Mouse (Mus musculus): Measurements from ENCODE around the gene Cd4.
"Not testable (repeated sequence)": the region's sequence is repeated elsewhere in the genome, so short reads cannot be mapped to it uniquely, and the experiment has no call there.

The Cd4 gene

DNA sequence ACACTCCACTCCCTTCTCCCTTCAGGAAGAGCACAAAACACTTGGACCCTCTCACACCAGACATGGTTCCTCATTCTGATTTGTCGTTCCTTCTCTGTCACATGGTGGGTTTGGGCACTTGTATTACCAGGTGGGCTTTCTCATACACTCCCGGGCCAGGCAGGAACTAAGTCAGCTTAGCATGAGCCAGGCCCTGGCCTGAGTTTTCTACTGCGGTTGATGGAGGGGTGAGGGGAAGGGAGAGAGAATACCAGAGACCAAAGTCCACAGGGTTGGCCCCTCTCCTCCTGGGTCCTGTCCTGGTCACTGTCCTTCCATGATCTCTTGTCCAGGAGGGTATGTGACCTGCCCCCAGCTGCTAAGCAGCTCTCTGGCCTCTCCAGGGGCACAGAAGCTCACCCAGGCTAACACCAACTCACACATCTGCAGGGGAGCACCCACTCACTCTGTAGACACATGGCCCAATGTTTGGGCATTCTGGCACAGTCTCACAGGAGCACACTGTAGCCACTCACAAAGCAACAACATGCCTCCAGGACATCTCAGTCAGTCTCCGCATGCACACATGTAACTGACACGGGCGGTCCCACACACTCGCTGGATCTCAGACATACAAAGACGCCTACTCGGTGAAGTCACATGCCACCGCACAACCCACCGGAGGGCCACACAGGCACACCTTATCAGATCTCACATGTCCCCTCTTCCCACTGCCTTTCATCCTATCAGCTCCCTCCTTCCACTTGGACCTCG, 28.1 kb upstream of the Cd4 start:
- no peak for DNase-seq (ENCODE audit: low spot score in 2 of 2)

DNA sequence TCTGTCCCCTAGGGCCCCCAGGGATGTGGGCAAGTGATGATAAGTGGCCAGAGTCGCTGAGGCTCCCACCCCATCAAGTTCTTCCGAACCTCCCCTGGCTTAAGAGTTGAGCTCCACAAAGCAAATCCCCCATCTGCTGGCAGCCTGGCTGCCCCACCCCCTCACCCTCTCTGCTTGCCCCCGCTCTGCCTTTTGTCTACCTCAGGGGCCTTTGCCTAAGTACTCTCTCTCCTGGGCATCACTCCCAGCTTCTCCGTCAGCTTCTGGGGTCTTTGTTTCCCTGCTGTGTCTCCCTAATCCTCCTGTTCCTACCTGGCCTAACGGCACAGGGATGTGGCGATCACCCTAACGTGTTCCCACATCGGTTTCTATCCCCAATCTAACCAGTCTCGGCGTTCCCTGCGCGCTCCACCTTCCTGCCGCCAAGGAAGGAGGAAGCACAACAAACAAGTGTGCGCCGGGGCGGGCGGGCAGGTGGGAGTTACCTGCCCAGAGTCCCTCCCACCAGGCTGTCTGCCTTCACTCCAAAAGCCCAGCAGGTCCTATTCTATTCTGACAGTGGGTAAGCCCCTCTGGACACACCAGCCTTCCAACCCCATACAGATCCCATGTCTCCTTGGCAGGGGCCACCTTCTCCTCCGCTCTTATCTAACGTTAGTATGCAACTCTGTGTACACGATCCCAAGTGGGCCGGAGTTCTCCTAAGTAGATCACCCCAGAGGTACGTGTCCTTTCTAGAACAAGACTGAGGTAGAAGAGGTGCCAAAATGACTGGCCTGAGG, 27.3 kb upstream of the Cd4 start:
- DNase-seq (ENCODE audit: low spot score in 2 of 2): no peak

DNA sequence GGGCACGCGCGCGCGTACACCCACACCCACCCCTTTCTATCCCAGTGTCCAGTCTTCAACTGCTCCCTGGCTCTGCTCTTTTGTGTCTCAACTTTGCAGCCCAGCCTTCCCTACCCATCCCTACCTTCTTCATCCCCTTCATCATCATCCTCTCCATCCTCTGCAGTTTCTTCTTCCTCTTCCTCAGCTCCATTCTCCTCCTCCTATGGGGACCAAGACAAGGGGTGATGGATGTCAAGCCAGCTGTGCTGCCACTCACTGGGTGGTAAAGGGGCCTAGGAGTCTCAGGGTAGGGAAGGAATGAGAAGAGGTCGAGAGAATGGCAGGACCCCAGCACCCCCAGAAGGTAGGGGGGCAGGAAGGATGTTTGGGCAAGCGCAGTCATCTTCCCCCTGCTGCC, 26.5 kb upstream of the Cd4 start:
- DNase-seq (ENCODE audit: low spot score in 2 of 2): no peak

DNA sequence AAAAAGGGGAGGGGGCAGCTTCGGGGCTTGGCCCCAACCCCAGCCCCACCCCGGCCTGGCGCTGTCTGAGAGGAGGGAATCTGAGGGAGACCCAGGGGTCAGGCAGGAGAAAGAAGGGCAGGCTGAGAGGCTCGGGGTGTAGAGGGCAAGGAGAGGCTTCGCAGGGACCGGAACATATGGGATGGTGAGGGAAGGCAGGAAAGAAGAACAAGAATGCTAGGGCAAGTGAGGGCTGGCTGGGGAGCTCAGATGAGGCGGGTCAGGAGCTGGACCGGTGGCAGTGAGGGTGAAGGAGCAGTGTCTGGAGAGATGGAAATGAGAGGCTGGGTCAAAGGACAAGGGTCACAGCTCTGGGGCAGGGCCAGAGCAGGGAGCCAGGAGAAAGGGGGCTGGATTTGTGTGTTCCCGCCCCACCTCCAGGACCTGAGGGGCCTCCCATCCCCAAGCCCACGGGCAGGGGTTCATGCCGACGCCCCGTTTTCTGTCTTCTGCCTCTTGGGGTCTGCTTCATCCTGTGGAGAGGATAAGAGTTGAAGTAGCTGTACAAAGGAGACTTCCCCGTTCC, 25.8 kb upstream of the Cd4 start:
- DNase-seq (ENCODE audit: low spot score in 2 of 2): no peak

DNA sequence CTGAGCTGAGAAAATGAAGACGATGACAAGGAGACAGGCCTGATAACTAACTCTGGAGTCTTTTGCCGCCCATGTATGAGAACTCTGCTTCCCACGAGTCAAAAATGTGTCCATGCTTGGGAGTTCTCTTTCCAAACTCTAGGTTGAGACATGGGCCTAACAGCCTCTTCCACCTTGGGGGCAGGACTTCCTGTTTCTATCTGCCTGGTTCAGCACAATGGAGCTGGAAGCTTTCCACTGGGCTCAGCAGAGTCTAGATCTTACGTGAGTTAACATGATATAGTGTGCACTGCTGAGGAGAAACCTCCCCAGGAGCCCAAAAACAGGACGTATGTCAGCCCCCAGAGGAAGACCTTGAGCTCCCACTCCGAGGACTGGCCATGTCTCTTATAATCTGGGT, 25.2 kb upstream of the Cd4 start:
- DNase-seq (ENCODE audit: low spot score in 2 of 2): no peak

DNA sequence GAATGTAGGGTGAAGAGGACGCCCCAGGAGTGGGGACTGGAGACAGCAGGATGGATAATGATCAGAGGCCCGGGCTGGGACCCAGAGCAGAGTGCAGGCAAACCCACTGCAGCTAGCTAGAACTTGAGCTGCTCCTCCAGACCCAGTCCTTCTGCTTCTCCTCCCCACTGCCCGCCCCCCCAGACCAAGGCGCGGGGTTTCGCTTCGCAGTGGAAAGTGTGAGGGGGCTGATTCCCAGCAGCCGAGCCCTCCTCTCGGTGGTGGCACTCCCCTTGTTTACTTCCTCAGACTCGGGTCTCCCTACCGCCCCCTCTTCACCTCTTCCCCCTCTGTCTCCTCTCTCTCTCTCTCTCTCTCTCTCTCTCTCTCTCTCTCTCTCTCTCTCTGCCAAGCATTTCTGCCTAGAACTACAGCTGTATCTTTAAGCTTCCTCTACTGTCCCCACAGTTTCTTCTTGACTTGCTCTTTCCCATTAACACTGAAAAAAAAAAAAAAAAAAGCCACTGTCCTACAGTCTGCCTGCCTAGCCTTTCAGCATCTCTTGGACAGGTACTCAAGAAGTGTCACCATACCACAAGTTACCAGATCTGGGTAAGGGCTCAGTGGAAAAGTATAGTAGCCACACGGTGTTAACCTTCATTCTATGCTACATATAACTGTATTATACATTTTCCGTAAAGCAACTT, 23.7 kb upstream of the Cd4 start, which contains the start of gene Lag3:
TSS of gene Lag3 (minus strand) at position 173 of the 686 bp plus-strand sequence.
- no peak for DNase-seq (ENCODE audit: low spot score in 2 of 2)

DNA sequence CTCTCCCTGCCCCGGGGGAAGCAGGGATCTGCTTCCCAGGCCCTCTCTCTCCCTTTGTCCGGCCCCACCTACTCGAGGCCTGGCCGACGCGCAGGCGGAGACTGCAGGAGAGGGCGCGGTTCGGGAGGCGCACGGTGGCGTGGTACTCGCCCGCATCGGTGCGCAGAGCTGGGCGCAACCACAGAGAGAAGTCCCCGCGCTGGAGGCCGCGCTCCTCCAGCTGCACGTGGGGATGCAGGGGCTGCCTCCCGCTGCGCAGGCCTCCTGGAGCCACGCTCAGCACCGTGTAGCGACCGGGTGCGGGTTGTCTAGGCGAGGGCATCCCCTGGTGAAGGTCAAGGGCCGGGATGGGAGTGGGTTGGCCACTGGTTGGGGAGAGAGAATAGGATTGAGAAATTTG, 22.0 kb upstream of the Cd4 start:
- no peak for DNase-seq (ENCODE audit: low spot score in 2 of 2)

DNA sequence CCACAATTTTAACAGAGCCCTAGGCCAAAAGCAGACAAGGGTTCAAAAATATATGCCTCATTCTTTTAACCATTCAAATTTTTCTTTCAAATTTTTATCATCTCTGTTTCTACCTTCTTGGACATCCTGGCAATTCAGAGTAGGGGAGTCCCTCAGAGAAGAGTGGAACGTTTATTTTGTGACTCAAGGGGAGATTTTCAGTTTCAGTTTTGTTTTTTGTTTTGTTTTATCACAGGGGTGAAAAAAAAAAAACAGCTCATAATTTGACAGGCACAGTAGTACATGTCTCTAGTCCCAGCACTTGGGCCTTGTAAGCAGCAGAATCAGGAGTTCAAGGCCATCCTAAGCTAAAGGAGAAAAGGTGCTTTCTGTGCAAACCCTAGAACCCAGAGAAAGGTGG, 19.7 kb upstream of the Cd4 start:
- DNase-seq (ENCODE audit: low spot score in 2 of 2): no peak

DNA sequence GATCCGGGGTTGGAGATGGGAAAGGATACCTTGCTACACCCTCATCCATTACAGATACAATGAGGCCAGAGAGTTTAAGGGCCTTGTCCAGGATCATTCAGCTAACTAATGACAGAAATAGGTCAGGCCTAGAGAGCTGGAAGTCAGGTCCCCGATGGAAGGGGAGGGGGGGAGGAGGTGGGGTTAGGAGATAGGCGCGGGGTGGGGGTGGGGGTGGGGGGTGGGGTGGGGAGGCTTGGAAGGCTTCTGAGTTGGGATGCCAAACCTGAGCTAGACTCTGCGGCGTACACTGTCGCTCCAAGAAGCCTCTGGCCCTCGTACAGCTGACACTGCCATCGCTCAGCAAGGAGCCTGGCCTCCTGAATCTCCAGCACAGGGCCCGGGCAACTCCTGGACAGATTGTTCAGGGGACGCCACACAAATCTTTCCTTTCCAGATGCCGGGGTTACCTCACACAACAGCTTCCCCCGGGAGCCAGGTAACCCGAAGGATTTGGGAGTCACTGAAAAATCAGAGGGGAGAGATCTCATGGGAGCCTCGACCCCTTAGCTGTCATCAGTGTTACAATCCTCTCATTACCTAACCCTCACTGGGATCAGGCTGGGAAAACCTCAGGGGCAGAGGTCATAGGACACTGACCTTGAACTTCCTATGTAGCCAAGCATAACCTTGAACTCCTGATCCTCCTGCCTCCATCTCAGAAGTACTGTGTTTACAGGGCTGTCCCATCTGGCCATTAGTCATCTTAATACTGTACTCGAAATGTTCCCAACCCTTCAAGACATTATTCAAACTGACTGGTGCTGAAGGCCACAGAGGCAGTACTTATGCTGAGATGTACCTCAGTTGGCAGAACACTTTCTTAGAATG, 17.2 kb upstream of the Cd4 start:
- no peak for DNase-seq (ENCODE audit: low spot score in 2 of 2)

DNA sequence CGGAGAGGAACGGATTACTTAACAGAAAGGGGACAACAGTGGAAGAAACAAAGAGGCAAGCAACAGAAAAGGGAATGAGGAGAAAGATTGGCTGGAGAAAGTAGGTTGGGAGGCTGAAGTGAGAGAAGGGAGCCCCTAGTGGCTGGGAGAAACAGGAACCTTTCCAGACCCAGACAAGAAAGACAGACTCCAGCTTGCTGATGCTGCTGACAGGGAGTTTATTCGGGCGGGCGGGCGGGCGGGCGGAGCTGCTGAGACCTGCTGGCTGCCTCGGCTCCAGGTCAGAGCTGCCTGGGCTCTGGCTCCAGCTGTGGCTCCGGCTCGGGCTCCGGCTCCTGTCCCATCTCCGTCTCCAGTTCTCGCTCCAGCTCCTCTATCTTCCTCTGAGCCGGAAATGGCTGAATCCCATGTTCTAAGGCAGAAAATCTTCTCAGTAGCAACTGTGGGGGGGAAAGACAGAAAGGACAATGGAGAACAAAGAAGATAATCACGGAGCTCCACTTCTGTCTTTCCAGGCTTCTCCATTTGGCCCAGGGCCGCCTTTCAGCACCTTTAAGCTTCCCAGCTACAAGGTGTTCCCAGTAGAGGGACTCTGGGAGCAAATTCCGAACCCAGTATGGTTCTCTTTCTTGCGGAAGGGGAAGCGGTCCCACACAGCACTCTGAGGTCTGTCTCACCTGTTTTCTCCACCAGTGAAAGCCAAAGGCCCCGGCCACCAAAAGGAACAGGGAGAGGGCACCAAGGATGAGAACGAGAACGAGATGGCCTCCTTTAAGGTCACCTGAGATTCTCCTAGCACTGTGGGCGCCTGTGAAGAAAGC, 16.4 kb upstream of the Cd4 start:
- DNase-seq (ENCODE audit: low spot score in 2 of 2): no peak

DNA sequence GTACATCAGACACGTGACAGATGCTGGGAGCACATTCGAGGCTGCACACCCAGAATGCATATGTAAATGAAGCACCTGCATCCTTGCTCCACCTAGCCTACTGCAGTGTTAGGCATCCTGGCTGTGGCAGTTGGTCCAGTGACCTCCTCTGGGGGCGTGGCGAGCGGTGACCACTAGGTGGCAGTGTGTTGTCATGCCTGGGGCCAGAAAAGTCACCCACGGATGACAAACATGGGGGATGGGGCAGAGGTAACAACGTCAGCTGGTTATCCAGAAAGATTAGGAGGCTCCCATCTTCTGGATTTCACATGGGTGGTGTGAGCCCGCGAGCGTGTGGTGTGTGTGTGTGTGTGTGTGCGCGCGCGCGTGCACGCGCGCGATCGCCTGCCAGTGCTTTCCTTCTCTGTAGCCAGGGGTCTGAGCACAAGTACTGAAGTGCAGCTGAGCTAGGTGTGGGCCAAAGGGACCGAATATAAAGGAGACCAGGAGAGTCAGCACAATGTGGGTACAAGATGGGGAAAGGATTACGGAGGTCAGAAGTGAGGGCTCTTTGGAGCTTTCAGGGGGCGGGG, 15.6 kb upstream of the Cd4 start:
- peak; percentile 90 to 96 for DNase-seq (ENCODE audit: low spot score in 2 of 2)

DNA sequence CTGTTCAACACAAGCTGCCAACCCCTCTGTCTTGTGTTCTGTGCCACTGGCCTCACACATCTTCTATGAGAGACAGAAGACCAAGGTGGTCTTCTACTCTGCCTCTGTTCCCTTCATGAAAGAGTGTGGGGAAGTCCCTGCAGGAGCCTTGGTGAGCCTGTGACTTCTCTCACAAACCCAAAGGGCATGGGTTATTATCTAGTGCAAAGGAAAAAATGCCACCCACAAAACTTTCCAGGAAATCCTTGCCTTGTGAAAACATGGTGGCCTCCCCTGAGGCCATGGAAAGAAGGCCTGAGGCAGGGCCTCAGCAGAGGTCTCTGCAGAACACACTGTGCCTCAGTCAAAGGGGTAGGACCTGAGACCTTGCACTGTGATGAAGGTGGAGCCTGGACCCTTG, 13.8 kb upstream of the Cd4 start:
- DNase-seq (ENCODE audit: low spot score in 2 of 2): no peak

DNA sequence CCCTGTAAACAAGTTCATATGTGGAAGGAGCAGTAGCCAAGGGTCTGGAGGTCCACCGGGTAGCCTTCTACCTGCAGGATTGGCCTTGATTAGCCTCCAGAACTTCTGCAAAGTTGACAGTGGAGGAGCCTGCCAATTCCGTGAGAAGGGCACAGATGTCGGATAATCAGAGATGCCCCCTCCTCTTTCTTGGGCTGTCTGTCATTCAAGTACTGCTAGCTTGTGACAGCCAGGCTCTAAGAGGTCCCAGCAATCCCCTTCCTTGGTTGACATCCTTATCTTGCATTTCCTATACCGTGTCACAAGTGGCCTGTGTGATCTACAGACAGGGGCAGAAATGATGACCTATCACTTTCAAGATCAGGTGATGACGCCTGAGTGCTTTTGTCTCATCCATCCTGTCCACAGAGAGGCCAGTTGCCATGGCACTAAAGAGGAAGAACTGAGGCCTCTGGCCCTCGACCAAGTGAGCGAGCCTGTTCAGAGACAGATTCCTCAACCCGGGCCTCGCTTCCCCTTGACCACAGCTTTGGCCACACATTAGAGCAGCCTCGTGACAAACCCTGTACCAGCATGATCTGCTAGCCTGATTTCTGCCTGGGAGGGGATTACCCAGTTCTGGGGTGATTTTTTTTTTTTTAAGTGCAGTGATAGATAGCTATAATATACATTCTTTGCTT, 12.9 kb upstream of the Cd4 start:
- DNase-seq (ENCODE audit: low spot score in 2 of 2): no peak

DNA sequence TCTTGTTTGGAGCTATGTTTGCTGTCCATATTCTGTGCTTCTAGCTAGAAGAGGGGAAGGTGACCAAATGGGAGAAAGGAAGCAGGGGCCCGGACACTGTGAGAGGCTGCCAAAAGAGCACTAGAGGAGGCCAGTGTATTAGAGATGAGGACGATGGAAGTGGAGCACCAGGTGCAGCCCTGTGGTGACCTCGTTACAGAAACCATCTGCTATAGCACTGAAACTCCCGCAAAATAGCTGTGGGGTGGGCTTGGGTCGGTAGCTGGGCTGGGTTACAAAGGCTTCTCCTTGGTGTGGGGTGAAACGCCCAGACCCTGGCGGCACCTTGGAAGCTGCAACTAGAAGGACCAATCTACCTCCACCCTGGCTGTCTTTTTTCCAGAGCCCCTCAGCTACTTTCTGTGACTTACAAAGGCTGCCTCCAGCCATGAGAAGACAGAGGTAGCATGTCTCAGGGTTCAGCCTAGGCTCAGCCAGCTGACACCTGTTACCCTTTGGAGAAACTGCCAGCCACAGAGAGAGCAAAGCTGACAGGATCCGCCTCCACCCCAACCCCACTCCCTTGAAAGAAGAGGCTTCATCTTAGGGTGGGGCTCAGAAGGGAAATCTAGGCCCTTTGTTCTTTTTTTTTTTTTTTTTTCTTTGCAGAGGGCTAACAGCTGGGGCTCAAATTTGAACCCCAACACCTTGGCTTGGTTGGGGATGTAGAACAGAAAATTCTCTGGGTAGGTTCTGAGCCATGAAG, 12.2 kb upstream of the Cd4 start:
- no peak for DNase-seq (ENCODE audit: low spot score in 2 of 2)

DNA sequence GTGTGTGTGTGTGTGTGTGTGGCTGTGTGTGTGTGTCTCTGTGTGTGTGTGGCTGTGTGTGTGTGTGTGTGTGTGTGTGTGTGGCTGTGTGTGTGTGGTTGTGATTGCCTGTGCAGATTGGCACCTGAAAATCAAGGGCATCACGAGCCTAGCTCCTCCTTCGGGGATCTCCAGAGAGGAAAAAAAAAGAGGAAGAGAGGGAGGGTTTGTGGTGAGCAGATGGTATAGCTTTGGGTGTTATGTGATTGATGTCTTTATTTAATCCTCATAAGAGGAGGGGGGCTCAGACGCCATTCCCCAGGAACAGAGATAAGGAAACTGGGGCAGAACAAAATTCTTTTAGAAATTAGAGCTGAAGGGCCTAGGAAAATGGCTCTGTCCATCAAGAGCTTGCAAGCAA, 10.3 kb upstream of the Cd4 start:
- DNase-seq (ENCODE audit: low spot score in 2 of 2): no peak

DNA sequence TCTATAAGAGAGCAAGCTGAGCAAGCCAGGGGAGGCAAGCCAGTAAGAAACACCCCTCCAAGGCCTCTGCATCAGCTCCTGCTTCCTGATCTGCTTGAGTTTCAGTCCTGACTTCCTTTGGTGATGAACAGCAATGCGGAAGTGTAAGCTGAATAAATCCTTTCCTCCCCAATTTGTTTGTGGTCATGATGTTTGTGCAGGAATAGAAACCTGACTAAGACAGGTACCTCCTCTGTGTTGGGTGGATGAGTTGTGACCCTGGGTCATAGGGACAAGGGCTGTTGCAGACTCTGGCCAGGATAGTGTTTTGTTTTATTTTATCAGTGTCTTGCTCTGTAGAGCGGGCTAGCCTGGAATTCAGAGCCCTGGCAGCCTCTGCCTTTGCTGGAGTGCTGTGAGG, 6.1 kb upstream of the Cd4 start:
- DNase-seq (ENCODE audit: low spot score in 2 of 2): not testable (repeated sequence)

DNA sequence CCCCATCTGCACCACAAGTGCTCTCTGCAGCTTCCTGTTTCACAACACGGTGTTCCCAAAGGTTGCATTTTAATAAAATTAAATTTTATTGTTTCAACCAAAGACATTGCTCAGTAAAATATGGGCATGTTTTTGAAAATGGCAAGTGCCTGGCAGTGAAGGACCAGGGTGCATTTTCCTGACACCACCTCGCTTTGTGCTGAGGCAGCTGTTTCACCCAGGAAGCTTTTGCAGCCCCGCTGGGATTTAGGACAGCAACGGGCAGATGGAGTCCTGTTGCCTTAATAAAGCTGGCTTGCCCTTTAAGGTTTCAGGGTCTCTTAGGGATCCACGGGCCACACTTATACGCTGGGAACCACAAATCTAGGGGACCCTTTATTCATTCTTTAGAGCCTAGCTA, 3.0 kb upstream of the Cd4 start:
- no peak for DNase-seq (ENCODE audit: low spot score in 2 of 2)

DNA sequence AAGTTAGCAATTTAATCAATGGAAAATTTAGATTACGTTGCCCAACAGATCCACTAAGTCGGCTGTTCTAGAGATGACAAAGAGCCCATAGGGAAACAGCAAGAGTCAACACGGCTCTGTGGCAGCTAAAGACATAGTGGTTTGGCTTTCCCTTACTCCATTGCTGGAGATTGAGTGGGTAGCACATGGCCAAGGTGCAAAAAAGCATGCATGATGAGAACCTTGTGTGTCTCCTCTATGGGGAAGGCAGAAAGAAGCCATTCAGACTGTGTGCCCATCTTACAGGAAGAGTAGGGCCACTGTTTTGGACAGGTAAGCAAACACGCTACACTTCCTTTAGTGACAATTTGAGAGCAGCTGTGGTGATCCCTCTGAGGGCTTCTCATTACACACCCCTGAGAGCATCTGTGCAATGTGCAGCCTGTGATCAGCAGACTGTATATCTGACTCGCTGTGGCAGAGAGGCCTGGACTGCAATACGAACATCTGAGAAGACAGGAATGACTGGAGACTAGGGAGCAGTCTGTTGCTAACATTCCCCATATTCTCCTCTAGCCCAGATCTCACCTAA, 619 bp upstream of the Cd4 start:
- DNase-seq (ENCODE audit: low spot score in 2 of 2): no peak

DNA sequence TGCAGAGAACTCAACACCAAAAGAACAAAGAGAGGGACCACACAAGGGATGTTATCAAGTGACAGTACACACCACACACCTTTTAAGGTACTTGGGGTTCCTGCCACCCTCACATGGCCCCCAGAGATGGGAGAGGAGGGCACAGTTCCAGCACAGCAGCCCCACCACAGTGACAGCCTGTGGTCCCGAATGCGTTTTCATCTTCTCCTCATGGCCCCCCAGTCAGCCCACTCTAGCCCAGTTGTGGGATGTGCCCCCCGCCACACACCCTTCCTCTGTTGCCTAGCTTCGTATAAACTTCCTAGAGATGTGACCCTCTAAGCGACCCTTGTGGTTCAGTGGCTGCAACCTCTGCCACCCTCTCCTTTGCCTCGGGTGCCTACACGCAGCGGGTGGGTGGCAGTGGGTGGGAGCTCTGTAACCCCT, 2.1 kb downstream of the Cd4 start:
- DNase-seq (ENCODE audit: low spot score in 2 of 2): no peak
